Mouse (Mus musculus) small intestine, adult 2 months (tissue): Measurements from ENCODE around the gene Bco2.

Experiments used
- CTCF ChIP-seq: fragments of 200-500 bp; IDR thresholded peaks from 2 replicates; pipeline ENCODE4 v1.5.1; 2012; ENCODE audit warnings: low read depth, mild to moderate bottlenecking, control low read depth, inconsistent platforms, low read length, moderate library complexity, mixed read lengths; ENCODE audit not compliant: insufficient replicate concordance, insufficient read length; ENCODE audit errors: extremely low read depth
- POLR2A ChIP-seq: fragments of 200-500 bp; IDR thresholded peaks from 2 replicates; pipeline ENCODE4 v1.6.1; 2012; ENCODE audit warnings: low read depth, mild to moderate bottlenecking, control low read depth, inconsistent platforms, low read length, moderate library complexity

- TF ChIP-seq CTCF (no peak), POLR2A (no peak)
Measured at GRCm38 (mm10) chr9:50548936-50549335, 6.0 kb downstream of the Bco2 start.
